Mouse (Mus musculus): ENCODE results near the gene Rrp9. TPM values are rescaled to one million over a fixed set of nuclear protein-coding genes. Genes with fewer than 3 reads are reported as not detected.

Rrp9 gene
- polyA plus RNA-seq, 1 experiment from 2014 or later = 42.3 TPM

DNA sequence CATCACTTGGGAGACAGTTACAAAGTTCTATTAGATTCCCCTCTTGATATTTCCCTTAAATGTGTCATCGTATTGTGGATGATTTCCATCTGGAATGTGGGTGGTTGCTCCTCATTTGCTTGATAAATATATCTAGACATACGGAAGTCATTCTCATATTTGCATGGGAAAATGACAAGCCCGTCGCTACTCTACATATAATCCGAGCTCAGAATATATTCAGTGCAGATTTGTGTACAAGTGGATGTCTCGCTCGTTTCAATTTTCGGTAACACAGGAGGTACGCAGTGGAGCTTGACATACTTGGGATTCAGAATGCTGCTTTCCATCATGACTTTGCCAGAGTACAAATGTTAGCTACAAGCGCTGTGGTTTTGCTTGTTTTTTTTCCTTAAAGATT, 33.6 kb downstream of the Rrp9 start:
- ATAC-seq (ENCODE audit: low read depth) = no peak
- H3K9ac ChIP-seq = no peak overlapping the region
- no peaks in the 10 kb centered on the region for H3K9me3 ChIP-seq
- no peaks in the 10 kb centered on the region for H3K27me3 ChIP-seq
- no peak overlapping the region for H3K4me2 ChIP-seq
- no peaks in the 10 kb centered on the region for H3K36me3 ChIP-seq
- no peak overlapping the region for H3K27ac ChIP-seq (replicated peaks)
- H3K4me3 ChIP-seq = no peak overlapping the region
- no peaks in the 10 kb centered on the region for H3K4me1 ChIP-seq (replicated peaks)
- 95% methylated on average over 10 of the region's 10 CpGs for WGBS

GRCm38 (mm10) chr9:106512729-106513450, 37.1 kb downstream of the Rrp9 start:
- no peak for ATAC-seq (ENCODE audit: low read depth)
- Histone ChIP-seq H3K4me3 (no peak overlapping the region), H3K27ac (replicated peaks) (no peak overlapping the region), H3K36me3 (no peaks in the 10 kb centered on the region), H3K4me2 (no peak overlapping the region), H3K27me3 (no peaks in the 10 kb centered on the region), H3K9ac (no peak overlapping the region), H3K9me3 (no peaks in the 10 kb centered on the region), H3K4me1 (replicated peaks) (no peaks in the 10 kb centered on the region)
- WGBS = 73% methylated on average over 13 of the region's 13 CpGs

GRCm38 (mm10) chr9:106513566-106513965, 37.8 kb downstream of the Rrp9 start:
- 74% methylated on average over 6 of the region's 6 CpGs for WGBS
- Histone ChIP-seq H3K27me3 (no peaks in the 10 kb centered on the region), H3K27ac (replicated peaks) (no peak overlapping the region), H3K4me3 (no peak overlapping the region), H3K9me3 (no peaks in the 10 kb centered on the region), H3K4me2 (no peak overlapping the region), H3K36me3 (no peaks in the 10 kb centered on the region), H3K9ac (no peak overlapping the region), H3K4me1 (replicated peaks) (no peaks in the 10 kb centered on the region)
- ATAC-seq (ENCODE audit: low read depth) = no peak

GRCm38 (mm10) chr9:106514273-106514672, 38.5 kb downstream of the Rrp9 start, which contains the start of gene Iqcf5:
Gene Iqcf5, plus strand, starts transcription at chr9:106514573.
- no peak within 1 kb of the TSS for H3K9ac ChIP-seq
- H3K9me3 ChIP-seq = no peaks in the 10 kb centered on the region
- H3K27me3 ChIP-seq = no peaks in the 10 kb centered on the region
- H3K36me3 ChIP-seq = no peaks in the 10 kb centered on the region
- no peak within 1 kb of the TSS for H3K4me2 ChIP-seq
- no peaks in the 10 kb centered on the region for H3K4me1 ChIP-seq (replicated peaks)
- ATAC-seq (ENCODE audit: low read depth) = no peak
- no peak within 1 kb of the TSS for H3K4me3 ChIP-seq
- 86% methylated on average over 4 of the region's 4 CpGs for WGBS
- H3K27ac ChIP-seq (replicated peaks) = no peak within 1 kb of the TSS

DNA sequence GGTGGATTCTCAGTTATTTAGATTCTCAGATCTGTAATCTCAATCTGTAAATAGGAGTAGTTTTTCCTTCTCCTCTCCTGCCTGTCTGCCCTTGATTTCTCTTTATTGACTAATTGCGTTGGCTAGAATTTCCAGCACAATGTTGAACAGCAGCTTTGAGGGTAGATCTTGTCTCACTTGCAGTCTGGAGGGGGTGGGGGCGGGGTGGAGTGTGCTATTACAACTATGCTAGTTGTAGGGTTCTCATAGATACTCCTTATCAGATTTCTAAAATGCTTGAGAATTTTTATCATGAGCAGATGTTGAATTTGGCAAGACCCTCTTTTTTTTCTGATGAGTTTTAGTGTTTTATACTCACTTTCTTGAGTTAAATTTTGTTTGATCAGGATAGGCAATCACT, 43.7 kb downstream of the Rrp9 start:
- Histone ChIP-seq H3K27ac (replicated peaks) (no peak overlapping the region), H3K4me3 (no peak overlapping the region), H3K36me3 (no peaks in the 10 kb centered on the region), H3K27me3 (no peaks in the 10 kb centered on the region), H3K4me2 (no peak overlapping the region), H3K9ac (no peak overlapping the region), H3K4me1 (replicated peaks) (no peaks in the 10 kb centered on the region), H3K9me3 (no peaks in the 10 kb centered on the region)
- no peak for ATAC-seq (ENCODE audit: low read depth)
- 78% methylated on average over 2 of the region's 2 CpGs for WGBS

DNA sequence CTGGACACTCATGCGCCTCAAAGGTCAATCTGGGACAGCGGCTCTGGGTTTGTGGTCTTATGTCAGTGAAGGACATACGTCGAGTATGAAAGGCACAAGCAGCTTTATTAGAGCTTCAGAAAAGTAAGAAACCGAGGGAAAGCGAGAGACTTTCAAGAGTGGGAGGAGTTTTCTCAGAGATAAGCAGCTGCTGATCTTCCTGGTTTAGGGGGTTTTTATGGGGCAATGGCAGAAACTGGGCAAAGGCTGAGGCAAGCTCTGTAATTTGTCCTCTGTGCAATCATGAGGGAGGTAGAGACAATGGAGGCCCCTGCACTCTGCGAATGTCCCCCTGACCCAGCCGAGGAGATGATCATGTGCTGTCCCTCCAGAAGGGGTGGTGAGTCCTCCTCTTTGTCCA, 44.1 kb downstream of the Rrp9 start:
- no peak overlapping the region for H3K27ac ChIP-seq (replicated peaks)
- no peak overlapping the region for H3K4me2 ChIP-seq
- no peak for ATAC-seq (ENCODE audit: low read depth)
- no peak overlapping the region for H3K9ac ChIP-seq
- WGBS = 76% methylated on average over 8 of the region's 8 CpGs
- H3K9me3 ChIP-seq = no peaks in the 10 kb centered on the region
- no peaks in the 10 kb centered on the region for H3K4me1 ChIP-seq (replicated peaks)
- H3K36me3 ChIP-seq = no peaks in the 10 kb centered on the region
- no peaks in the 10 kb centered on the region for H3K27me3 ChIP-seq
- H3K4me3 ChIP-seq = no peak overlapping the region

- Histone ChIP-seq H3K9ac (no peak overlapping the region), H3K27ac (replicated peaks) (no peak overlapping the region), H3K36me3 (no peaks in the 10 kb centered on the region), H3K27me3 (no peaks in the 10 kb centered on the region), H3K4me1 (replicated peaks) (no peaks in the 10 kb centered on the region), H3K4me2 (no peak overlapping the region), H3K4me3 (no peak overlapping the region), H3K9me3 (no peaks in the 10 kb centered on the region)
- ATAC-seq (ENCODE audit: low read depth) = no peak
- 30% methylated on average over 3 of the region's 3 CpGs for WGBS
Measured at GRCm38 (mm10) chr9:106531833-106532232, 56.1 kb downstream of the Rrp9 start.

- Histone ChIP-seq H3K4me2 (no peak overlapping the region), H3K9ac (no peak overlapping the region), H3K27ac (replicated peaks) (no peak overlapping the region), H3K9me3 (no peaks in the 10 kb centered on the region), H3K4me1 (replicated peaks) (no peaks in the 10 kb centered on the region), H3K36me3 (no peaks in the 10 kb centered on the region), H3K4me3 (no peak overlapping the region), H3K27me3 (no peaks in the 10 kb centered on the region)
- no peak for ATAC-seq (ENCODE audit: low read depth)
- 89% methylated on average over 7 of the region's 7 CpGs for WGBS
Measured at GRCm38 (mm10) chr9:106534296-106534695, 58.5 kb downstream of the Rrp9 start.

DNA sequence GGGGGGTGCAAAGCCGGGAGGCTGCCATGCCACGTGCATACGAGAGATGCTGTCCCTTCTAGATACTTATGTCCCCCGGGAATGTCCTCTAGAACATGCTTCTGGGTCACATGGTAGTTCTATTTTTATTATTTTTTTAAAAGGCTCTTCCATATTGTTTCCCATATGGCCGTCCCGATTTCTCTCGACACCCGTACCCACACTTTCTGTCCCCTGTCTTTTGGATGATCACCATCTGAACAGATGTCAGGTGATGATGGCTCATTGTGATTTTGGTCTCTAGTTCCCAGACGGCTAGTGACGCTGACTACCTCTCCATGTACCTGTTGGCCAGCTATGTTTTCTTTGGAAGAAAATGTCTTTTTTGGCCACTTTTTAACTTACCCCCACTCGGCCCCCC, 59.2 kb downstream of the Rrp9 start:
- no peak overlapping the region for H3K4me2 ChIP-seq
- no peaks in the 10 kb centered on the region for H3K9me3 ChIP-seq
- no peaks in the 10 kb centered on the region for H3K36me3 ChIP-seq
- 92% methylated on average over 11 of the region's 11 CpGs for WGBS
- H3K27me3 ChIP-seq = no peaks in the 10 kb centered on the region
- no peak for ATAC-seq (ENCODE audit: low read depth)
- no peak overlapping the region for H3K27ac ChIP-seq (replicated peaks)
- no peaks in the 10 kb centered on the region for H3K4me1 ChIP-seq (replicated peaks)
- no peak overlapping the region for H3K9ac ChIP-seq
- H3K4me3 ChIP-seq = no peak overlapping the region

Other genes with a start within 250 kb of the Rrp9 start
- gene Alas1, start 227.3 kb upstream of the Rrp9 start, polyA plus RNA-seq (2015; fragmentation: Nextera tagmentation; extraction: Ambion mirVana) = 96.8 and 101 TPM in 2 replicates
- gene Poc1a, start 194.9 kb upstream of the Rrp9 start, polyA plus RNA-seq (2015; fragmentation: Nextera tagmentation; extraction: Ambion mirVana) = 8.0 and 8.4 TPM in 2 replicates
- gene Dusp7, start 107.3 kb upstream of the Rrp9 start, polyA plus RNA-seq (2015; fragmentation: Nextera tagmentation; extraction: Ambion mirVana) = 12.3 and 13.1 TPM in 2 replicates
- gene Rpl29, start 46.5 kb upstream of the Rrp9 start, polyA plus RNA-seq (2015; fragmentation: Nextera tagmentation; extraction: Ambion mirVana) = 576 and 729 TPM in 2 replicates
- 27.9 and 31.0 TPM in 2 replicates for gene Acy1, start 37.6 kb upstream of the Rrp9 start, polyA plus RNA-seq (2015; fragmentation: Nextera tagmentation; extraction: Ambion mirVana)
- gene Abhd14b, start 28.5 kb upstream of the Rrp9 start, polyA plus RNA-seq (2015; fragmentation: Nextera tagmentation; extraction: Ambion mirVana) = 5.9 and 6.9 TPM in 2 replicates
- gene Abhd14a, start 28.3 kb upstream of the Rrp9 start, polyA plus RNA-seq (2015; fragmentation: Nextera tagmentation; extraction: Ambion mirVana) = 49.7 and 57.4 TPM in 2 replicates
- 257 and 262 TPM in 2 replicates for gene Pcbp4, start 22.7 kb upstream of the Rrp9 start, polyA plus RNA-seq (2015; fragmentation: Nextera tagmentation; extraction: Ambion mirVana)
- 0.73 and 0.92 TPM in 2 replicates for gene Gpr62, start 10.0 kb upstream of the Rrp9 start, polyA plus RNA-seq (2015; fragmentation: Nextera tagmentation; extraction: Ambion mirVana)
- gene Parp3, start 986 bp downstream of the Rrp9 start, polyA plus RNA-seq (2015; fragmentation: Nextera tagmentation; extraction: Ambion mirVana) = 1.3 TPM in 2 replicates
- gene Iqcf1, start 24.0 kb downstream of the Rrp9 start, polyA plus RNA-seq (2015; fragmentation: Nextera tagmentation; extraction: Ambion mirVana) = not detected in 2 replicates
- not detected in 2 replicates for gene Iqcf5, start 38.6 kb downstream of the Rrp9 start, polyA plus RNA-seq (2015; fragmentation: Nextera tagmentation; extraction: Ambion mirVana)
- gene Iqcf3, start 85.7 kb downstream of the Rrp9 start, polyA plus RNA-seq (2015; fragmentation: Nextera tagmentation; extraction: Ambion mirVana) = not detected in 2 replicates
- not detected in 2 replicates for gene Iqcf4, start 95.0 kb downstream of the Rrp9 start, polyA plus RNA-seq (2015; fragmentation: Nextera tagmentation; extraction: Ambion mirVana)
- gene Iqcf6, start 150.6 kb downstream of the Rrp9 start, polyA plus RNA-seq (2015; fragmentation: Nextera tagmentation; extraction: Ambion mirVana) = not detected in 2 replicates
- gene Grm2, start 180.1 kb downstream of the Rrp9 start, polyA plus RNA-seq (2015; fragmentation: Nextera tagmentation; extraction: Ambion mirVana) = 3.5 and 4.2 TPM in 2 replicates
- 52.6 and 57.4 TPM in 2 replicates for gene Tex264, start 210.0 kb downstream of the Rrp9 start, polyA plus RNA-seq (2015; fragmentation: Nextera tagmentation; extraction: Ambion mirVana)